Mouse (Mus musculus): ENCODE data around the gene Ap5z1.

DNA sequence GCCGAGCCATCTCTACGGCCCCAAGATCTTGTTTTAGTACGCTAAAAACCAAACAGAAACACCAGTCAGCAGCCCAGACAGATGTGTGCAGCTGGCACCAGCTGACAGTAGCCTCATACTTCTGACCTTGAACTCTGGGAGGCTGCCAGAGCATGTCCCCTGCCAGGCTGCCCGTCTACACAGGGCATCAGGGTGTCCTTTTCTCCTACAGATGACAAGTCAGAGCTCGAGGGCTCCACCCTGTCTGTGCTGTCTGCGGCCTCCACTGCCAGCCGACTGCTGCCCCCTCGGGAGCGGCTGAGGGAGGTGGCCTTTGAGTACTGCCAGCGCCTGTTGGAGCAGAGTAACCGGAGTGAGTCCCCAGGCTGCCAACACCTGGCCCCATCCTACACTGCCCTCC, 6.1 kb downstream of the Ap5z1 start:
- TF ChIP-seq CTCF (conservative IDR thresholded peaks at IDR 0.05; ENCODE audit: low read length) (no peak), POU5F1 (IDR thresholded peaks at IDR 0.05; ENCODE audit: borderline replicate concordance, low read length) (no peak)

All from E14TG2a.4 (cell line).